Mouse (Mus musculus): ENCODE results near the gene Dpp4. TPM values are rescaled to one million over a fixed set of nuclear protein-coding genes. Genes with fewer than 3 reads are reported as not detected.

Dpp4 gene
- polyA plus RNA-seq, 1 experiment from 2014 or later: 0.82 TPM

Other genes starting within 250 kb of the Dpp4 start
- gene Gcg, start 71.4 kb upstream of the Dpp4 start, polyA plus RNA-seq (2014; fragmentation: Nextera tagmentation; extraction: Ambion mirVana): 0.22 TPM in 1 of 2 replicates, not detected in the other
- gene Fap, start 161.8 kb upstream of the Dpp4 start, polyA plus RNA-seq (2014; fragmentation: Nextera tagmentation; extraction: Ambion mirVana): 4.7 and 7.1 TPM in 2 replicates
- 1.2 and 1.9 TPM in 2 replicates for gene Ifih1, start 234.0 kb upstream of the Dpp4 start, polyA plus RNA-seq (2014; fragmentation: Nextera tagmentation; extraction: Ambion mirVana)